Mouse (Mus musculus) testis, postnatal 14 days (tissue): Measurements from ENCODE around the gene Sf3a3.
"Not testable (repeated sequence)": the region's sequence is repeated elsewhere in the genome, so short reads cannot be mapped to it uniquely, and the experiment has no call there.

Source experiments
- DNase-seq: peaks from one replicate; pipeline ENCODE4 v3.0.0; 2021; ENCODE audit warnings: low spot score

Sf3a3 gene

DNA sequence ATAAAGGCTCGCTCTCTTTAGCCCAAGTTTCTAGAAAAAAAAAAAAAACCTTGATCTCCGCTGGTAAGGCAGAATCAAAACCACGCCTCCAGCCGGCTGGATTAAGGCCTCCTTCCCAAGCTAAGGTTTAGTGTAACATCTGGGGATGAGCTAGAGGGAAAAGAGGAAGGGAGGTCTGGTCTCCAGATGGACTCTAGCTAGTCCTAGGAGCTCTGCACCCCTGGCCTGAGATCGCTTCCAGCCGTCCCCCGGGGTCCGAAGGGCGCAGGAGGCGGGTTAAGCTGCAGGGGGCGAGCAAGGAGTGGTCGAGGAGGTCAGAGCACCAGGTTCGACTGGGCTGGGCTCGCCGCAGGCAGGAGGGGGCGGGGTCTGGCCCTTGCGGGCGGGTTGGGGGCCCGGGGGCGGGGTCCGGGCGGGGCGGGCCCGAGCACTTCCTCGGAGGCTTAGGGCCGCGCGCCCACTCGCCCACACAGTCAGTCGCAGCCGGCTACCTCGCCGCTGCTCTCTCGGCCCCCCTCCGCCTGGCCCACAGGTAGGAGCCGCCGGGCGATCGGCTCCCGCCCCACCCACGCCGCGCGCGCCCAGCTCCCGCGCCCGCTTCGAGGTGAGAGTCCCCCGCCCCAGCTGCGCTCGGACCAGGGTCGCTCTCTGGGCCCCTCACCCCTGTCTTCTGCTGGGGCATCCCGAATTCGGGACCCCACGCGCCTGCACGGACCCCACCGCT, 14.2 kb upstream of the Sf3a3 start, which contains the start of gene Fhl3:
TSS of gene Fhl3 (plus strand) at position 454 of the 724 bp plus-strand sequence.
- DNase-seq, result peak; percentile 82

DNA sequence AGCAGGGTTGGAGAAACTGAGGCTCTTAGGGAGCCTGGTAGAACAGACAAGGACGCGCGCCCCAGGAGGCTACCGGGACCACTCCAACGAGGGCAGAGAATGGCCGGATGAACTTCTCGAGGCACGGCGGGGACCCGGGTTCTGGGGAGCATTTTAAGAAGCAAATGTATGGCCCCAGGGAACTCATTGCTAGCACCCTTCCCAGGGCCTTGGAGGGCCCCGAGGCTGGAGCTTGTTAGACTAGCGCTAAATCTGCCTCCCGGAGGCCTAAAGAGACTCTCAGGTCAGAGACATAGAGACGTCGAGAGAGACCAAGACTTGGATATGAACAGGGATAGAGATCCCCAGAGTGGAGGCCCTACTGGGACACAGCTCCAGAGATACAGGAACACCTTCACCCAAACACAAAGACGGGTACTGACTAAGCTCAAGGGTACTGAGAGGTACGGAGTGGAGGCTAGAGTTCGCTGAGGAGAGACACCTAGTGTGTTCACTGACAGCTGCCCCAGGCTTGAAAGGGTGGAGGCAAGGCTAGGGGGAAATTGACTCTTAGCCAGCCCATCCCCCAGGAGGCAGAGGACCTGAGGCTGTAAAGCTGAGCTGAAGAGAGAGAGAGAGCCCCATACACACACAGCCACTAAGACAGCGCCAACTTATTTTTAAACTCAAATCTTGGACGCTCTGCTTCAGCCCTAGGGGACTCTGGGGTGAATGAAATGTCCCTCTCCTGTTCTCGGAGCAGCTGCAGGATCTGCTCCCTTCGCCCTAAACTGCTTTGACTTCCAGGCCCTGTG, 13.3 kb upstream of the Sf3a3 start:
- DNase-seq, result no peak

DNA sequence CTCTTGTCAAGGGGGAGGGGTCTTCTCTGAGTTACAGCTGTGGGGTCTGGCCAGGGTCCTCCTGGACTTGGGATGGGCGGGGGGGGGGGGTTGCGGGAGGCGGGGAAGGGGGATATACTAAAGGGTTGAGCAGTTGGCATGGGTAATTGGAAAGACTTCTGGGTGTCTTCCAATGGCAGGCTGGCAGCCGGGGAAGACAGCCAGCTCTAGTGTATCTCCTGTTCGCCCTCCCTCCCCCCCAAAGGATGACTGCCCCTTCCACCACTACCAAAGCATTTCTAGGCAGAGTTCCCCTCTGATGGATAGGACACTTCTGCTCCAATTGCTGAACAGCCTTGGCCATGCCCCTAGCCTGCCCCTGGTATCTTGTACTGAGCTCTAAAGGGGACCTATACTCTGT, 12.7 kb upstream of the Sf3a3 start:
- no peak for DNase-seq

DNA sequence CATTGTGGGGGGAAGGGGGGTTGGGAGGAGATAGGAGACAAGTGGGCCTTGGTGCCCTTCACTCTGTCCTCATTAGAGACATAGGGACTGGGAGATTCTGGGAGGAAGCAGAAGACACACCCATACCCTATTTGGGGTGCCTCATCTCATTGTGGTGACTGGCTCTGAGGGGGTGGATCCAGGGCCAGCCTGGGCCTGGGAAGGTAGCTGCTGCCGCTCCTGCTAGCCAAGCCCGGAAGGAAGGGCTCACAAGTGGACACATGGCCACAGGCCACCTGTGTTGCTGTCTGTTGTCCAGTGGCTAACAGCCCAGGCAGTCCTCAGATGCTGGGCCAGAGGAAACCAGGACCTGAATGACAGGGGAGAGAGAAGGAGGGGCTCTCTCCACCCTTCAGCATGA, 11.2 kb upstream of the Sf3a3 start:
- DNase-seq, result no peak

DNA sequence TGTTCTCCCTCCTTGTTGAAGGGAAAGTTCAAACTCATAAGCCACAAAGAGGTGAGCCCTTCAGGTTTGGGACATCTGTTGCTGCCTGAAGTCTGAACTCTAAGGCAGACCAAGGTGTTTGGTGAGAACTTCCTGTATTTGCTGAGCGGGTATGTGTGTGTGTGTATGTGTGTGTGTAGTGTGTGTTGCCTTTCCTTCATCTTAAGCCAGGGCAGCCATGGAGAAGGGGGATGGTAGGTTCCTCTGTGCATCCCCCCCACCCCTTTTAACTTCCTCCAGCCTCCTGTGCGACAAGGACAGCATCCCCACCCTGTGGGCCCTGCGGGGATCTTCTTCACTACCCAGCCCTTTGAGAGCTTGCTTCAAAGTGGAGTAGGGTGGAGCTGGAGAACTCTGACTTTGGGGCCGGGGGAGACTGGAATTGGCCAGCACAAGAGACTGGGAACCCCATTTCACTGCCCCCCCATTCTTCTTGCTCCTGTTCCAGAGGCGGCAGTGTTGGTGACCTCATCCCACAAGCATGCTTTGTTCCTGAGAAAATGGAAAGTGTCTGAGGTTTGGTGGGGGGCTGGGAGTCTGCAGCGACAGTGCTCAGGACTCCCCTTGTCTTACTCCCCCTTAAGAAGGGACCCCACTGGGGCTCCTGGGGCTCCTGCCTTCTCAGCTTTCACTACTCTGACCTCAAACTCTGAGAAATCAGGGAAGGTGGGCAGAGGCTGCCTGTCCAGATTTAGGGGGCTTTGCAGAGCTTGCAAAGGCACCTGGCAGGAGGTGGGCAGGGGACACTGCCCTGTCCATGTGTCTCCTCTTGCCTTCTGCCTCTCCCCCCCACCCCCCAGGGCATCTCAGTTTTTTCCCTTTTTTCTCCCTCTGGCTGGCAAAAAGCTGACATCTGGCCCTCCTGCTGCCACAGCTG, 10.4 kb upstream of the Sf3a3 start:
- no peak for DNase-seq

DNA sequence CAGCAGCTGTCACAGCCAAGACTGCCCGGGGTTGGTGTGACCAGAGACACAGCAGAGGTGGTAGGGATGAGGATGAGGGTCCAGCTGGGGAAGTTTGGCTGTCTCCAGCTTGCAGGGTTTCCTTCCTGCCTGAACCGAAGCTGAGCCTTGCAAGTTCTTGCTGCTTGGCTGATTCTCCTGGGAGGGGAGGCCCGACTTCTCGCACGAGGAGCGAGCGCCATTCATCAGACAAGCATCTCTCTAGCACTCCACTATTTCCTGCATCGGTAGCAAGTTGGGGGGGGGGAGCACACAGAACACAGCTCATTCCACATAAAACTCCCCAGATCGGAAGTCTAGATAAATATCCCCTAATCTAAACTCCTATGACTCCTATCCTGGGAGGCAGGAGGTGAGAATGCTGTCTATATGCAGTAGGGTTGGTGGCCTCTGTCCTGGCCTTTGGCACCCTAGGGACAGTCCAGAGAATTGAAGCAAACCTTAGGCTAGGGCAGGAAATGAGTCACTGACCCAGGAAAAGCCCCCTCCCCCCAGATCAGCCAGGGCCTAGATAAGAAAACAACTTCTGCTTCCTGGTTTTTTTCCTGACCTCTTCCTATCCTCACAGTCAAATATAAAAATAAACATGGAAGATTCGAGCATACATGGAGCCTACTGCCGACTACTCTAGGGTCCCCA, 9.6 kb upstream of the Sf3a3 start:
- DNase-seq, result no peak

DNA sequence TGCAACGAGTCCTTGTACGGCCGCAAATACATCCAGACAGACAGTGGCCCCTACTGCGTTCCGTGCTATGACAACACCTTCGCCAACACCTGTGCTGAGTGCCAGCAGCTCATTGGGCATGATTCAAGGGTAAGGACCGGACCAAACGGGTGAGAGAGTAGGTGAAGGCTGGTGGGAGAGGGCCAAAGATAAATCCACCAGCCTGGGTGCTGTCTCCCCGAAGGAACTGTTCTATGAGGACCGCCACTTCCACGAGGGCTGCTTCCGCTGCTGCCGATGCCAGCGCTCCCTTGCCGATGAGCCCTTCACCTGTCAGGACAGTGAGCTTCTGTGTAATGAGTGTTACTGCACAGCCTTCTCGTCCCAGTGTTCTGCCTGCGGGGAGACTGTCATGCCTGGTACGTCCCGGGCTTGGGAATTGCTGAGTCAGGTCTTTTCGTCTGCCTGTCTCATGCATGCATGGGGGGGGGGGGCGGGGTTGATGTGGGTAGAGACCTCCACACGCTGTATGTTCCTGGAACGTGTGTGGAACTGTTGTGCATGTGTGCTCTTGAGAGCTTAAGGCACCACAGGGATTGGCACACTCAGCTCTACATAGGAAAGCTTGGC, 8.8 kb upstream of the Sf3a3 start:
- DNase-seq, result no peak

DNA sequence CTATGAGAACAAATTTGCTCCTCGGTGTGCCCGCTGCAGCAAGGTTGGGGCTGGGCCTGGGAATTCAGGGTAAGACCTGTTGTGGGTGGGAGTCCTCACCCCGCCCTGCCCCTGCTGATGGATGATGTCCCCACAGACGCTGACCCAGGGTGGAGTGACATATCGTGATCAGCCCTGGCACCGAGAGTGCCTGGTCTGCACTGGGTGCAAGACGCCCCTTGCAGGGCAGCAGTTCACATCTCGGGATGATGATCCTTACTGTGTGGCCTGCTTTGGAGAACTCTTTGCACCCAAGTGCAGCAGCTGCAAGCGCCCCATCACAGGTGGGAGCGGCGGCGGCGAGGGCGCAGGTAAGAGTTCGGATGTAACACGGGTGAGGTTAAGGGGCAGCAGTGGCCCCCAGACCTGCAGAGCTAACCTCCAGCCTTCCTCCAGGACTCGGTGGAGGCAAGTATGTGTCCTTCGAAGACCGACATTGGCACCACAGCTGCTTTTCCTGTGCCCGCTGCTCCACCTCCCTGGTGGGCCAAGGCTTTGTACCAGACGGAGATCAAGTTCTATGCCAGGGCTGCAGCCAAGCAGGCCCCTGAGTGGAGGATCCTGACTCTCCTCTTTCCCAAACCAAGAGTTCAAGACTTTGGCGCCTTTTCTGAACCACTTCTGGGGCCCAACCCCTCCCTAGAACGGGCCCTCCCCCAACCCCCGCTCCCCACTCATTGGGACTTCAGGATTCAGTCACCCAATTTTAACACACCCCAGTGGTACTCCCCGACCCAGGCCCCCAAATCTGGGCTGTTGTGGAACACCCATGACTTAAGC, 7.0 kb upstream of the Sf3a3 start:
- not testable (repeated sequence) for DNase-seq

DNA sequence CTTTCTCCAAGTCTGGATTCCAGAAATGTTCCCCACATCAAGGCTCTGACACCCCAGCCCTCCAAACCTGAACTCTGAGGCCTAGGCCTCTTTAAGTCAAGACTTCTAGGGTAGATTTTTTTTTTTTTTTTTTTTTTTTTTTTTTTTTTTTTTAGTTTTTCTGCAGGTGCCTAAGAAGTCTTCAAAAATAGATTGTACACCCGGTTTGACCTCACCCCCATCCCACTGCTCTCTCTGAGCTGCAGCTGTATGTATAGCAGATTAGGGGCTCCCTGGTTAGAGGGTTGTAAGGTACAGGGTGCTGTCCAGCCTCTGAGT, 6.4 kb upstream of the Sf3a3 start:
- not testable (repeated sequence) for DNase-seq

DNA sequence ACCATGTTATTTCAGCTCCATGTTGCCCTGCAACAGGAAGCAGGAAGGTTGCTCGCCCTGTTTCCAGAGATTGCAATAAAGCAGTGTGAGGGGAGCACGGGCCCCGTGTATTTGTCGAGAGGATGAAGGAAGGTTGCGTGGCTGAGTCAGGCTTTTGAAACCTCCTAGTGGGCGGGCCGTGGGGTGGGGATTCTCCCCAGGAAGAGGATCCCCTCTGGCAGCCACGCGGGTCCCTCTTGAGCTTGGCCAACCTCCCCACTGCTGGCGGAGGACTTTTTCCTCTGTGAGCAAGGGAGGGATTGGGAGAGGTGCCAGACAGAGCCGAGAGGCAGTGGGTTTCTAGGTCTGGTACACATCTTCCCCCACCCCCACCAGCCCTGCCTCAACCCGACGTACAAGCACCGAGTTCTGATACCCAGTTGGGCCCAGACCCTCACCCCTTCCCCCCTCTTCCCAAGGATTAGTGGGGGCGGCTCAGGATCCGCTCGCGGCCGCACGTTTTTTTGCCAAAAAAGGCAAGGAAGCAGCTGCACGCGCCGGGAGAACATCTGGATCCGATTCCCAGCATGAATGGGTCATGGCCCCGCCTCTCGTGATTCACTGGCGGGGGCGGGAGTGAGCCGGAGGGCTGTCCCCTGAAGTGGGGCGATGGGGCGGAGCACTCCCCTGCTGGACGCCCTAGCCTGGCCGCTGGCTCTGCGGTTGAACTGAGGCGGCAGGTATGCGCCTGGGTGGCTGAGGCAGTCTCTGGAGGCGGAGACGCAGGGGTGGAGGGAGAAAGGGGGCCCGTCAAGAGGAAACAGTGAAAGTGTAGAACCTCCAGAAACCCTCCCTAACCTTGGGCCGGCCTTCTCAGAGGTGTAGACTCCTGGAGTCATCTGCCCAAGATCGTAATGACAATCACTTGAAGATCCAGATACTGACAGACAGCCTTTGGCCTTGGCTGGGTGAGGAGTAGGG, 5.8 kb upstream of the Sf3a3 start:
- peak; percentile 89 for DNase-seq

DNA sequence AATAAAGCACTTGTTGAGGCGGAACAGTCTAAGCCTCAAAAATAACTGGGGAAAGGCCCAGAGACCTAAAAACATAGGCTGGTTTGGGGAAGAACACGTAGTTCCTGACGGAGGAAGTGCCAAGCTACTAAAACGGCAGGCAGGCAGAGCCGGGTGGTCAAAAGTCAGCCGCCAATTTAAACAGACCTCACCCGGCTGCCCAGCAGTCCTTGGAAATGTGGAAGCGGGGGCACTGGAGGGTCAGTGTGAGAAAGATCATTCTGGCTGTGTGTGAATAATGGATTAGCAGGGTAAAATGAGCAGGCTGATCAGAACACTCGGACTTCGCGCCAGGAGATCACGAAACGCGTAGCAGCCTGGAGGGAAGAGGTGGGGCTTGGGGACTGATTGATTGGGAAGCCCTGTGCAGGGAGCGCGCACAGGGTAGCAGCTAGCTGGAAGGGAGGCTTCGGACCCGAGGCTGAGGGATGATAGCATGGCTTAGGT, 4.6 kb upstream of the Sf3a3 start:
- no peak for DNase-seq

DNA sequence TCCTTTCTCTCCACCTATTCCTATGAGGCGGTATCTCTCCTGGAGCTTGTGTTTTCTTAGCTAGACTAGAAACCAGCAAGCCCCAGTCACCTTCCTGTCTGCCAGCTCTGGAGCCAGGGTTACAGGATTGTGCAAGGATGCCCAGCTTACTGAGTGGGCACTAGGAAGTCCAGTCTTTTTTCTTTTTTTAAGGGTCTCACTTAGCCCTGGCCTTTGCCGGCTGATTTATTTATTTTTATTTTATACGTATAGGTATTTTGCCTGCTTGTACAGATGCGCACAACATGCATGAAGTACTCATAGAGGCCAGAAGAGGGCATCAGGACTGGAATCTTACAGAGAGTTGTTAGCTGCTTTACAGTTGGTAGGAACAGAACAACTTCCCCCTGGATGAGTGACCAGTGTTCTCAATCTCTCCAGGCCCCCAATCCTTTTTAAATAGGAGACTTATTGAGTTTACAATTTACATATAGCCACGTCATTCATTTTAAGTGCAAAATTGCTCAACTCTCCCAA, 3.7 kb upstream of the Sf3a3 start:
- no peak for DNase-seq

DNA sequence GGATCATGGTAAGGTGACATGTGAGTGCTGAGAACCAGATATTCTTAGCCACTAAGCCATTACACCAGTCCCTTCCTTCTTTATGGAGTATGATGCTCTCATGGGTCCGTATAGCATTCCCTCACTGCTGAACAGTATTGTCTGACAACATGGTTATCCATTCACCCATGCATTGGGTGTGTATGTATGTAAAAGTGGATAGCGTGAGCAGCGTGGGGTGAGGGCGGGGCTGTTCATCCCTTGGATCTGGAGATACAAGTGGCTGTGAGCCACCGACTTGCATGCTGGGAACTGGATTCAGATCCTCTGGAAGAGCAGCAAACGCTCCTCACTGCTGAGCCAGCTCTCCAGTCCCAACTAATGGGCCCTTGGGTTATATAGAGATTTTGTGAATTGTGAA, 2.0 kb upstream of the Sf3a3 start:
- DNase-seq, result no peak

DNA sequence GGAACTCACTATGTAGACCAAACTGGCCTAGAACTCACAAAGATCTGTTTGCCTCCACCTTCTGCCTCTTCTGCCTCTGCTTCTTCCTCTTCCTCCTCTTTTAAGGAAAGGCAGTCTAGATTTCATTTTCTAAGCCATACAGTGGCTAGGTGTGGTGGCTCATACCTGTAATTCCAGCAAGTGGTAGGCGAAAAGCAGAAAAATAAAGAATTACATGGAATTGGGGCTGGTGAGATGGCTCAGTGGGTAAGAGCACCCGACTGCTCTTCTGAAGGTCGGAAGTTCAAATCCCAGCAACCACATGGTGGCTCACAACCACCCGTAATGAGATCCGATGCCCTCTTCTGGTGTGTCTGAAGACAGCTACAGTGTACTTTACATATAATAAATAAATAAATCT, 726 bp upstream of the Sf3a3 start:
- DNase-seq, result not testable (repeated sequence)

DNA sequence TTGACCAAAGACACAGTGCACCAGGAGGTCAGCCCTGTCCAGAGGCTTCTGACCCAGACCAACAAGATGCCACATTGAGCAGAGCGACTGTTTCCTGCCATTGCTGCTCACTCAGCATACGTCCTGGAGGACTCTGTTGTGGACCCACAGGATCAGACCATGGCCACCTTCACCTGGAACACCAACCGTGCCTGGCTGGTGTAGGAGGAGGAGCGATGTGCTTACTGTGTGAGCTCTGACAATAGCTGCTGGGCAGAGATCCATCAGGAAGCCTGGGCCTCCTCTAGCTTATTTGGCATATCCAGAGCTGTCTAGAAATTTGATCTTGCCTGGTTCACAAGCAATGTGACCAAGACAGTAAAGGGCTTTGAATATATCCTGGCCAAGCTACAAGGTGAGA, 4.5 kb downstream of the Sf3a3 start:
- DNase-seq, result no peak

DNA sequence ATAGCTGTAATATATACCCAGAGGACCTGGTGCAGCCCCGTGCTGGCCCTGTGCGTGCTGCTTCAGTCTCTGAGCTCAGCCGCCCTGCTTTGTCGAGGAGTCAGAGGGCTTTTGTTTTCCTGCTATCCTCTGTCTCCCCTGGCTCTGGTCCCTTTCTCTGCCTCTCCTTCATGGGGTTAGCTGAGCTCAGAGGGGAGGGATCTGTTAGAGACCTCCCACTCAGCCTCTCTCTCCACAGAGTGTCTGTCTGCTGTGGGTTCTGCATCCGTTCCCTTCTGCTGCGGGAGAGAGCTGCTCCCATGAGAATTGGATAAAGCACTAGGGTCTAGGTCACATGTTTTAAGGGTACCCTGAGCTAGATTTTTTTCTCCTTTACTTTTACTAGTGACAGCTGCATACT, 11.5 kb downstream of the Sf3a3 start:
- no peak for DNase-seq

DNA sequence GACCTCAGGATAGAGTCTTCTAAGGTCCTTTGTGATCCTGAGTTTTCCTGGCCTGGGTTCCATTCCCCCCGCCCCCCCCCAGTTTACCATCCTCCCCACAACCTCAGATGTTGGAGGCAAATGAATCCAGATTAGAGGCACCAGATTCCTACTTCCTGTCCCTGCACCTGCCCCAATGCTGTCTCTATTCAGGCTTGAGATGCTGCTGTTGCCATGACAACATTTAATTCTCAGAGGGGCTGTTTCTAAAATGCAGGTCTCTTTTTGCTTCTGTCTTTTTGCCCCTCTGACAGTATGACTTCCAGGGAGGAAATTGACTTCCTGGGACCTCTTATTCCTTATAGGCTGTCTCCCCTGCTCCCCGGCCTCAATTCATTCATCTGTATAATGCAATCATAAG, 22.4 kb downstream of the Sf3a3 start:
- DNase-seq, result no peak

DNA sequence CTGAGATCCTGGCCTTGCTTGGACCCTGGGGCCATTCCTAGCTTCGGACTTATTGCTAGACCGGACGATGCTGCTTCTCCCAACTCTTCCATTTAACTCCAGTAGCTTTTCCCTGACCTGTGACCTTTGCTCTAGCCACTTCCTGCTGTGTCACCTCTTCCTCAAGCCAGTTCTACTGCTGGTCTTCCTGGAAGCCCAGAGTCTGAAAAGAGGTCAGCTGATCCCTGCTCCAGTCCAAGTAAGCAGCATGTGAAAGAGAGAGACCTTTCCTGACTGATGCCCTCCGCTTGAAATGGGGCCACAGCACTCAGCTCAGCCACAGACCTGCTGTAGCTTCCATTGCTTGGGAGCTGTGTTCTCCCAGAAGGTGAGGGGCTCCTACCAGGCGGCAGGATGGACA, 22.9 kb downstream of the Sf3a3 start:
- DNase-seq, result no peak

DNA sequence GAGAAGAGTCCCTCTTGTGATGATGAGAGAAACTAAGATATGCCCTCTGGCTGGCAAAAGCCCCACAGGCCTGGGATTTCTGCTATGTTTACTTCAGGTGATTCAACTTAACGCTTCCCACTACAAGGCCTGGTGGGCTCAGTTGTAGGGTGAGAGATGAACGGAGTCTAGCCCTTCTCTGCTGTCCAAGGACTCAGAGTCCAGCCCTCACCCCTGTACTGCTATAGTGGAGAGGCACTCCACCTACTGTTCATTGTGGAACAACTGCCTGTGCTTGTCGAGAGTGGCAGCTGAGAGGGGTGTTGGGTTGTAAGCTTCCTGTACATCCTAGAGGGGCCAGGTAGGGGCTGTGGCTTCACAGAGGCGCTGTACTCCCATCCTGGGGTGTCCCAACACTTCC, 23.4 kb downstream of the Sf3a3 start:
- no peak for DNase-seq
